Mouse (Mus musculus) heart, postnatal 0 days (tissue): ENCODE data around the gene Gfod2.

Source experiments
- CTCF ChIP-seq: IDR thresholded peaks from 2 replicates; pipeline ENCODE4 v1.5.1; 2016; ENCODE audit warnings: antibody characterized with exemption, control low read depth, low read depth
- EP300 ChIP-seq: IDR thresholded peaks from 2 replicates; pipeline ENCODE4 v1.6.1; 2016; ENCODE audit warnings: antibody characterized with exemption, low read depth

DNA sequence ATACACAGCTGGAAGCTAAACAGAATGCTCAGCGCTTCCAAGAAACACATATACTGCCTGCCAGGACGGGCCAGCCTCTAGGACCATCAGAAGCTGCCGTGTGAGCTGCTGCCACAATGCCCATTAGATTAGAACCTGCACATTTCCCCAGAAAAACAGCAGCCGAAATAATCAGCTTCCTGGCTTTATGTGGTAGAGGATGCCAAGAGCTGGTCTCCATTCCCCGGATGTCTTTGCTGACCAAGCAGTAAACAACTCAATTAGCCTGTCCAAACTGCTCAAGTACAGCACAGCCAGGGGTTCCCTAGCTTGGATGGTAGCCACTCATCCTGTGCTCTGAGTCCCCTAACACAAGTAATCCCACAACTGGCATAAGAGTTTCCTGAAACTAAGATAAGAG, 49.3 kb upstream of the Gfod2 start:
- TF ChIP-seq CTCF (no peak), EP300 (no peak)
